Mouse (Mus musculus): Measurements from ENCODE around the gene Arl6ip5. TPM values are rescaled to one million over a fixed set of nuclear protein-coding genes. Genes with fewer than 3 reads are reported as not detected.

Arl6ip5 gene
- 60.6 and 66.1 TPM in 2 replicates for polyA plus RNA-seq (2016; fragmentation: Nextera tagmentation; extraction: Ambion mirVana)

- H3K4me3 ChIP-seq: peak within 1 kb of the TSS; percentile 61
- peak within 1 kb of the TSS; percentile 66 for H3K9ac ChIP-seq (replicated peaks)
- H3K4me2 ChIP-seq (replicated peaks): peak within 1 kb of the TSS; percentile 76
- ATAC-seq (ENCODE audit: low FRiP score, low read depth): peak; percentile 64
- H3K27ac ChIP-seq (replicated peaks): peak within 1 kb of the TSS; percentile 2; the same call in 1 of the 2 replicates
- H3K4me1 ChIP-seq: peaks cover 12% of the 10 kb centered on the region; the same call in 1 of the 2 replicates
- peaks cover 4% of the 10 kb centered on the region; the same call in 1 of the 2 replicates for H3K36me3 ChIP-seq
- no peaks in the 10 kb centered on the region for H3K9me3 ChIP-seq
- WGBS: 10% methylated on average over 32 of the region's 32 CpGs
- 0 out of 2 replicates have a peak, but pooled peaks cover 5% of the 10 kb centered on the region for H3K27me3 ChIP-seq
These were observed at the start of gene Arl6ip5 for GRCm38 (mm10) chr6:97210191-97210961. Gene Arl6ip5, plus strand, starts transcription at chr6:97210689.

GRCm38 (mm10) chr6:97175716-97176115 lies 34.8 kb upstream of the Arl6ip5 start:
- H3K4me3 ChIP-seq: no peak overlapping the region
- no peaks in the 10 kb centered on the region for H3K27me3 ChIP-seq
- H3K4me1 ChIP-seq: peaks cover 15% of the 10 kb centered on the region
- no peak for ATAC-seq (ENCODE audit: low FRiP score, low read depth)
- 80% methylated on average over 11 of the region's 11 CpGs for WGBS
- no peaks in the 10 kb centered on the region for H3K9me3 ChIP-seq
- H3K36me3 ChIP-seq: peaks cover 21% of the 10 kb centered on the region
- H3K4me2 ChIP-seq (replicated peaks): no peak overlapping the region
- no peak overlapping the region for H3K27ac ChIP-seq (replicated peaks)
- no peak overlapping the region for H3K9ac ChIP-seq (replicated peaks)

- peak within 1 kb of the TSS; percentile 94 for H3K9ac ChIP-seq (replicated peaks)
- WGBS: under 1% methylated on average over 63 of the region's 80 CpGs
- H3K4me3 ChIP-seq: peak within 1 kb of the TSS; percentile 93
- H3K9me3 ChIP-seq: no peaks in the 10 kb centered on the region
- H3K4me2 ChIP-seq (replicated peaks): peak within 1 kb of the TSS; percentile 70
- H3K36me3 ChIP-seq: peaks cover 8% of the 10 kb centered on the region
- peaks cover 15% of the 10 kb centered on the region for H3K4me1 ChIP-seq
- peak; percentile 96 for ATAC-seq (ENCODE audit: low FRiP score, low read depth)
- peak within 1 kb of the TSS; percentile 95 for H3K27ac ChIP-seq (replicated peaks)
- peaks cover 8% of the 10 kb centered on the region; the same call in 1 of the 2 replicates for H3K27me3 ChIP-seq
These were observed 31.8 kb upstream of the Arl6ip5 start, which contains the start of gene Tmf1 for GRCm38 (mm10) chr6:97178491-97179366. Gene Tmf1, minus strand, starts transcription at chr6:97179122.

- peak overlapping the region; percentile 70 for H3K4me2 ChIP-seq (replicated peaks)
- H3K4me3 ChIP-seq: peak overlapping the region; percentile 93
- H3K36me3 ChIP-seq: peaks cover 8% of the 10 kb centered on the region
- ATAC-seq (ENCODE audit: low FRiP score, low read depth): no peak; the same call in 1 of the 2 replicates
- H3K27me3 ChIP-seq: peaks cover 8% of the 10 kb centered on the region; the same call in 1 of the 2 replicates
- peaks cover 15% of the 10 kb centered on the region for H3K4me1 ChIP-seq
- H3K9ac ChIP-seq (replicated peaks): peak overlapping the region; percentile 94
- peak overlapping the region; percentile 95 for H3K27ac ChIP-seq (replicated peaks)
- 12% methylated on average over 11 of the region's 11 CpGs for WGBS
- H3K9me3 ChIP-seq: no peaks in the 10 kb centered on the region
These were observed 31.1 kb upstream of the Arl6ip5 start for GRCm38 (mm10) chr6:97179367-97179828.

GRCm38 (mm10) chr6:97200437-97200836 lies 10.1 kb upstream of the Arl6ip5 start:
- Histone ChIP-seq H3K4me3 (no peak overlapping the region), H3K4me1 (peaks cover 11% of the 10 kb centered on the region), H3K27ac (replicated peaks) (no peak overlapping the region), H3K27me3 (no peaks in the 10 kb centered on the region), H3K9ac (replicated peaks) (no peak overlapping the region), H3K4me2 (replicated peaks) (no peak overlapping the region), H3K9me3 (no peaks in the 10 kb centered on the region), H3K36me3 (peaks cover 29% of the 10 kb centered on the region)
- no peak for ATAC-seq (ENCODE audit: low FRiP score, low read depth)
- 58% methylated on average over 3 of the region's 3 CpGs for WGBS

- Histone ChIP-seq H3K4me3 (no peak overlapping the region), H3K36me3 (peaks cover 9% of the 10 kb centered on the region), H3K9ac (replicated peaks) (no peak overlapping the region), H3K4me1 (peaks cover 11% of the 10 kb centered on the region), H3K27me3 (no peaks in the 10 kb centered on the region), H3K27ac (replicated peaks) (no peak overlapping the region), H3K9me3 (no peaks in the 10 kb centered on the region), H3K4me2 (replicated peaks) (no peak overlapping the region)
- no peak for ATAC-seq (ENCODE audit: low FRiP score, low read depth)
- WGBS: 96% methylated on average over 3 of the region's 3 CpGs
These were observed 8.0 kb upstream of the Arl6ip5 start for GRCm38 (mm10) chr6:97202477-97202876.

- Histone ChIP-seq H3K36me3 (no peaks in the 10 kb centered on the region), H3K27me3 (0 out of 2 replicates have a peak, but pooled peaks cover 4% of the 10 kb centered on the region), H3K4me1 (peaks cover 11% of the 10 kb centered on the region), H3K4me3 (peak overlapping the region; percentile 93), H3K9ac (replicated peaks) (peak overlapping the region; percentile 95), H3K27ac (replicated peaks) (no peak overlapping the region), H3K9me3 (no peaks in the 10 kb centered on the region), H3K4me2 (replicated peaks) (peak overlapping the region; percentile 58)
- 17% methylated on average over 9 of the region's 9 CpGs for WGBS
- no peak for ATAC-seq (ENCODE audit: low FRiP score, low read depth)
These were observed 6.1 kb upstream of the Arl6ip5 start for GRCm38 (mm10) chr6:97204252-97204869.

- Histone ChIP-seq H3K36me3 (no peaks in the 10 kb centered on the region), H3K9ac (replicated peaks) (peak overlapping the region; percentile 95), H3K4me3 (peak overlapping the region; percentile 93), H3K4me1 (peaks cover 11% of the 10 kb centered on the region), H3K27me3 (0 out of 2 replicates have a peak, but pooled peaks cover 5% of the 10 kb centered on the region), H3K9me3 (no peaks in the 10 kb centered on the region), H3K4me2 (replicated peaks) (peak overlapping the region; percentile 58), H3K27ac (replicated peaks) (peak overlapping the region; percentile 89)
- ATAC-seq (ENCODE audit: low FRiP score, low read depth): peak; percentile 62
- under 1% methylated on average over 16 of the region's 16 CpGs for WGBS
These were observed 5.5 kb upstream of the Arl6ip5 start for GRCm38 (mm10) chr6:97204952-97205351.

- H3K9ac ChIP-seq (replicated peaks): peak within 1 kb of the TSS; percentile 95
- no peaks in the 10 kb centered on the region for H3K9me3 ChIP-seq
- H3K4me1 ChIP-seq: peaks cover 11% of the 10 kb centered on the region
- peak within 1 kb of the TSS; percentile 58 for H3K4me2 ChIP-seq (replicated peaks)
- no peaks in the 10 kb centered on the region for H3K36me3 ChIP-seq
- peak within 1 kb of the TSS; percentile 89 for H3K27ac ChIP-seq (replicated peaks)
- H3K4me3 ChIP-seq: peak within 1 kb of the TSS; percentile 93
- H3K27me3 ChIP-seq: 0 out of 2 replicates have a peak, but pooled peaks cover 5% of the 10 kb centered on the region
- under 1% methylated on average over 35 of the region's 38 CpGs for WGBS
- ATAC-seq (ENCODE audit: low FRiP score, low read depth): peak; percentile 97
These were observed 5.0 kb upstream of the Arl6ip5 start, which contains the start of gene Uba3 for GRCm38 (mm10) chr6:97205439-97205885. Gene Uba3, minus strand, starts transcription at chr6:97205647.

- Histone ChIP-seq H3K4me3 (no peak overlapping the region), H3K36me3 (no peaks in the 10 kb centered on the region), H3K4me2 (replicated peaks) (no peak overlapping the region), H3K27ac (replicated peaks) (no peak overlapping the region), H3K9ac (replicated peaks) (no peak overlapping the region), H3K27me3 (0 out of 2 replicates have a peak, but pooled peaks cover 5% of the 10 kb centered on the region), H3K4me1 (peaks cover 21% of the 10 kb centered on the region), H3K9me3 (no peaks in the 10 kb centered on the region)
- WGBS: 80% methylated on average over 4 of the region's 4 CpGs
- ATAC-seq (ENCODE audit: low FRiP score, low read depth): no peak
These were observed 3.4 kb upstream of the Arl6ip5 start for GRCm38 (mm10) chr6:97207085-97207484.

GRCm38 (mm10) chr6:97208406-97208805 lies 2.1 kb upstream of the Arl6ip5 start:
- no peak overlapping the region for H3K4me2 ChIP-seq (replicated peaks)
- no peaks in the 10 kb centered on the region for H3K36me3 ChIP-seq
- H3K4me3 ChIP-seq: no peak overlapping the region
- 32% methylated on average over 3 of the region's 3 CpGs for WGBS
- no peaks in the 10 kb centered on the region for H3K9me3 ChIP-seq
- H3K4me1 ChIP-seq: peaks cover 22% of the 10 kb centered on the region
- H3K27ac ChIP-seq (replicated peaks): no peak overlapping the region
- no peak for ATAC-seq (ENCODE audit: low FRiP score, low read depth)
- no peak overlapping the region for H3K9ac ChIP-seq (replicated peaks)
- 0 out of 2 replicates have a peak, but pooled peaks cover 5% of the 10 kb centered on the region for H3K27me3 ChIP-seq
